Mouse (Mus musculus) heart, adult 2 months (tissue): Measurements from ENCODE around the gene Dscaml1. TPM values are rescaled to one million over a fixed set of nuclear protein-coding genes. Genes with fewer than 3 reads are reported as not detected.
A peak's percentile ranks its signal among the peaks of the same experiment; 100 is the strongest.

Experiments
- DNase-seq, 2 experiments: peaks; one replicate each; pipeline ENCODE4 v3.0.0; 2021
- H3K27ac ChIP-seq: fragments of 200-600 bp; 2 replicates; pipeline ENCODE4 v1.8.1; 2022
- H3K27me3 ChIP-seq: fragments of 200-500 bp; 2 replicates; pipeline ENCODE4 v1.6.1; 2012; ENCODE audit warnings: mild to moderate bottlenecking, low read length, inconsistent platforms, mixed read lengths; ENCODE audit not compliant: control insufficient read depth, insufficient read depth
- H3K36me3 ChIP-seq: fragments of 200-500 bp; 2 replicates; pipeline ENCODE4 v1.6.1; 2012; ENCODE audit warnings: low read length, inconsistent platforms; ENCODE audit not compliant: control insufficient read depth, insufficient read depth
- H3K4me1 ChIP-seq: fragments of 200-500 bp; 2 replicates; pipeline ENCODE4 v1.6.1; 2011; ENCODE audit warnings: low read length; ENCODE audit not compliant: control insufficient read depth, insufficient read depth
- H3K4me3 ChIP-seq: fragments of 200-600 bp; 2 replicates; pipeline ENCODE4 v1.8.1; 2022
- H3K79me2 ChIP-seq: fragments of 200-500 bp; replicated peaks from 2 replicates; pipeline ENCODE4 v1.6.1; 2012; ENCODE audit warnings: mild to moderate bottlenecking, inconsistent platforms, low read length, moderate library complexity, mixed read lengths; ENCODE audit not compliant: control insufficient read depth, insufficient read depth
- H3K9ac ChIP-seq: fragments of 200-500 bp; 2 replicates; pipeline ENCODE4 v1.6.1; 2012; ENCODE audit warnings: low read depth, mild to moderate bottlenecking, control low read depth, inconsistent platforms, low read length, mixed read lengths
- CTCF ChIP-seq: fragments of 200-600 bp; IDR thresholded peaks from 2 replicates; pipeline ENCODE4 v1.8.1; 2022; ENCODE audit warnings: antibody characterized with exemption, mild to moderate bottlenecking, moderate library complexity
- EP300 ChIP-seq: fragments of 200-500 bp; IDR thresholded peaks from 2 replicates; pipeline ENCODE4 v1.6.1; 2011; ENCODE audit warnings: low read depth, low read length, control low read depth; ENCODE audit not compliant: insufficient read depth
- POLR2A ChIP-seq: fragments of 200-500 bp; IDR thresholded peaks from 2 replicates; pipeline ENCODE4 v1.6.1; 2011; ENCODE audit warnings: mild to moderate bottlenecking, low read depth, low read length, control low read depth; ENCODE audit not compliant: insufficient read depth
- WGBS: fragments of 180-500 bp; shearing (Covaris S2); methylation state at CpG from one replicate; pipeline ENCODE4 v1.1.7; 2018; 5-methylcytosine and 5-hydroxymethylcytosine counted together
- intact Hi-C: fragments of 180-260 bp; cut with DNase I; formaldehyde crosslinking; loops from one replicate; pipeline ENCODE4 v1.15.1; 2025
- polyA plus RNA-seq: library from polyadenylated mRNA; depleted of rRNA; stranded (reverse); fragments of >200 nt; gene quantifications from 2 replicates; pipeline ENCODE4 v1.2.3, GENCODE M21; 2012
- total RNA-seq, 2 experiments: library from RNA; stranded (reverse); gene quantifications; 2 replicates each; pipeline ENCODE4 v1.2.3; 2021

The Dscaml1 gene
- total and polyA plus RNA-seq, 3 experiments, result 0.14 TPM; not detected in 2

DNA sequence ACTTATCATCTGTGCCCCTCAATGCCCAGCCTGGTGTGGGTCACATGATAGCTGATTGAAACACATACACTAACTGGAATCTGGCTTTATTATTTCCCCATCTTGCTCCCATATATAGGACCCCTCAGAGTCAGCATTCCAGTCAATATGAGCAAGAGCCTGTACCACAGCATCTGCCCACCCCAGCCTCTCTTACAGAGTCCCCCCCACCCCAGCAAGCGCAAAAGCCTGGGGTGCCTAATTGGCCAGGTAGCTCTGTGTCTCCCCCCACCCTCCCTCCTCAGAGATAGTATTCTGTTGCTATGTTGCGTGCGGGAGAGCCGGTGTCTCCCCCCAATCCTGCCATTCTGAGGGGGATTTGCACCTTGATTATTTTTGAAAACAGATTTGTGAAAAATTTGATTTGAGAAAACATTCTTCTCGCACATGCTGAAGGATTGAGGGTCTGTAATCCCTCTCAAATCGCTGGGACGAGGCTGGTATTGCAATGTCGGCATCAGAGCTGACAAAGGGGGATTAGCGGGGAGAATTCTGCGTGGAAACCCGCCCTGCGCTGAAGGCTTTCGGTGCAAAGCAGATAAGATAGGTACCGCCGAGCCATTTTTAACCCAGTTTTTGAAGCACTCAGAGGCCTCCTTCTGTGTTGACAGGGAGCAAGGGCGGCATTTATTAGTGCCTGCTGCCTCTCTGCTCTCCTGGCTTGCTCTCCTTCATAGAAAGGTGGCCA is 153.8 kb downstream of the Dscaml1 start:
- TF ChIP-seq CTCF (no peak), EP300 (no peak), POLR2A (no peak)
- no peak for DNase-seq
- H3K27ac ChIP-seq, result no peak overlapping the region
- H3K9ac ChIP-seq, result no peak overlapping the region
- 49% methylated on average over 16 of the region's 16 CpGs for WGBS
- no peaks in the 10 kb centered on the region for H3K4me1 ChIP-seq
- no peaks in the 10 kb centered on the region for H3K27me3 ChIP-seq
- intact Hi-C loops, result no loop called here
- no peaks in the 10 kb centered on the region for H3K36me3 ChIP-seq
- no peaks in the 10 kb centered on the region for H3K79me2 ChIP-seq
- no peak overlapping the region for H3K4me3 ChIP-seq

DNA sequence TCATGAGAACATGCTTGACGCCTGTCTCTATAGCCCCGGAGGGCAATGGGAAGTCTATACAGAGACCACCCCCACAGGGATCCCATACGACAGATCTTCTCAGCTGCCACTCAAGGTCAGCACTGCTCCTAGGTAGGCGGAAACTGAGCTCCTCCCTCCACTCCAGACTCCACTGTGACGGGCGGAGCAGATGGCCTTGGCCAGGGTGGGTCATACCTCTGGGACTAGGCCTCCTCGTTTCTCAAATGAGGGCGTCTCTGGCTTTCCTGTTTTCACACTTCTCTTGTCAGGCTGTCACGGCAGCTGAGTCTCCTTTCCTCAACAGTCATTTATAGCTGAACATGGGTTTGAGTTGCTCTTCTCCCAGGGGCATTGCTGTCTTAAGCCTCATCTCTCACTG is 160.0 kb downstream of the Dscaml1 start:
- WGBS, result 59% methylated on average over 9 of the region's 9 CpGs
- H3K9ac ChIP-seq, result no peak overlapping the region
- TF ChIP-seq EP300 (no peak), CTCF (no peak), POLR2A (no peak)
- H3K27me3 ChIP-seq, result no peaks in the 10 kb centered on the region
- H3K4me3 ChIP-seq, result no peak overlapping the region
- DNase-seq, result no peak
- intact Hi-C loops, result no loop called here
- no peaks in the 10 kb centered on the region for H3K36me3 ChIP-seq
- H3K79me2 ChIP-seq, result no peaks in the 10 kb centered on the region
- H3K4me1 ChIP-seq, result no peaks in the 10 kb centered on the region
- no peak overlapping the region for H3K27ac ChIP-seq

DNA sequence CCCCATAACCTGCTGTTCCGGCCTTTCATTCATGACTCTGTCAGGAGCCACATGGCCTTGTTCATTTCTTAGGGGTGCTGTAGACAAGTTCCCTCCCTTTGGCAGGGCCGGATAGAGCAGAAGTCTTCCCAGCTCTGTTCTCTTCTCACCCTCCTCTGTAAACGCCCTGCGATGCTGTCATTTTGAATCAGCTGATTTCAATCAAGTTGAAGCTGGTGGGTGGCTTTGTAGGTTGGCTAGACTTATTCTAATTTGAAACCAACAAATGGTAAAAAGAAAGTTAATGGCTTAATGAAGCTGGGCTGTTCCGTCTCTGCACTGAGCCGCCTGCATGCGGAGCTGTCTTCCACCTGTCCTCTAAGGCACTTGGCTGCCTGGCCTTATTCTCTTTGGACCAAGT is 161.3 kb downstream of the Dscaml1 start:
- H3K79me2 ChIP-seq, result no peaks in the 10 kb centered on the region
- no peak overlapping the region for H3K9ac ChIP-seq
- H3K4me1 ChIP-seq, result no peaks in the 10 kb centered on the region
- intact Hi-C loops, result no loop called here
- WGBS, result 90% methylated on average over 7 of the region's 7 CpGs
- DNase-seq, result no peak
- no peak overlapping the region for H3K27ac ChIP-seq
- no peaks in the 10 kb centered on the region for H3K36me3 ChIP-seq
- no peaks in the 10 kb centered on the region for H3K27me3 ChIP-seq
- TF ChIP-seq CTCF (no peak), EP300 (no peak), POLR2A (no peak)
- H3K4me3 ChIP-seq, result no peak overlapping the region

DNA sequence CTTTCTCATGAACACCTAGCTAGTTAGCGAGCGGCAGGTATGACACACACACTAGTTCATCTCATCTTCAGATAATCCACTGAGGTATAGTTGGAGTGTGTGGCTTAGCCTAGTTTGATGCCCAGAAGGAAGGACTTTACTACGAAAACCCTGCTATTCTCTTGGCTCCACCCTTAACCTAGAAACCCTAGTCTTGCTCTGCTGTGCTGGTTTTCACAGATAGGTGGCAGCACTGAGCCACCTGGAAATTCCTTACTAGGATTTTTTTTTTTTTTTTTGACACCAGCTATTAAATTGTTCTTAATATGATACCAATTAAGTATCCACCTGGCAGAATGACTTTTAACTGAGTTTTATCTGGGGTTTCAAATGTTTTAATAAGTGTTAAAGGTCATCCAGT is 163.4 kb downstream of the Dscaml1 start:
- H3K9ac ChIP-seq, result no peak overlapping the region
- WGBS, result 69% methylated on average over 3 of the region's 3 CpGs

DNA sequence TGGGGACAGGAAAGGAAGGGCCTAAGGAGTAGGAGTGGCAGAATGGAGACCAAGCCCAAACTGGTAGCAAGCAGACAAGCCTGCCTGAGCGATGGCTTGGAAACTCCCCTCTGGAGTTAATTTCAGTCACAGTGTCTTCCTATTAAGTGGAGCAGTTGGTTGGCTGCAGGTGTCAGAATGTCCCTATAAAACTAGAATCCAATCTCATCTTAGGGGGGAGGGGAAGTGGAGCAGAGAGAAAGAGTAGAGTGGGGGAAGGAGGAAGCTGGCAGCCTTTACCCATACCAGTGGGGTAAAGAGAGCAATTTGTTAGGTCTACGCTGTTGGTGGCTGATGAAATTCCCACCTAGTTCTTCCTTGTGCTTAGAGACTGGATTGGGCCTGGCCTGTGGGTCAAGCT is 164.6 kb downstream of the Dscaml1 start:
- no peaks in the 10 kb centered on the region for H3K79me2 ChIP-seq
- H3K27ac ChIP-seq, result no peak overlapping the region
- intact Hi-C loops, result loop anchor here (5.0 kb wide), 1 partner anchor 166 kb away; no protein-coding TSS in a partner anchor
- H3K36me3 ChIP-seq, result no peaks in the 10 kb centered on the region
- TF ChIP-seq CTCF, result no peak
- no peak for TF ChIP-seq EP300
- TF ChIP-seq POLR2A, result no peak
- H3K9ac ChIP-seq, result no peak overlapping the region
- 87% methylated on average over 2 of the region's 2 CpGs for WGBS
- DNase-seq, result no peak
- no peaks in the 10 kb centered on the region for H3K4me1 ChIP-seq
- no peak overlapping the region for H3K4me3 ChIP-seq
- no peaks in the 10 kb centered on the region for H3K27me3 ChIP-seq

More for the DNA sequence above, 163.4 kb downstream of the Dscaml1 start:
- Histone ChIP-seq H3K4me3 (no peak overlapping the region), H3K4me1 (no peaks in the 10 kb centered on the region), H3K79me2 (no peaks in the 10 kb centered on the region), H3K27ac (no peak overlapping the region), H3K27me3 (no peaks in the 10 kb centered on the region), H3K36me3 (no peaks in the 10 kb centered on the region)
- DNase-seq, result peak; percentile 26 to 57
- intact Hi-C loops, result loop anchor here (5.0 kb wide), 1 partner anchor 167 kb away; no protein-coding TSS in a partner anchor
- TF ChIP-seq POLR2A (no peak), CTCF (peak; percentile 94), EP300 (no peak)

DNA sequence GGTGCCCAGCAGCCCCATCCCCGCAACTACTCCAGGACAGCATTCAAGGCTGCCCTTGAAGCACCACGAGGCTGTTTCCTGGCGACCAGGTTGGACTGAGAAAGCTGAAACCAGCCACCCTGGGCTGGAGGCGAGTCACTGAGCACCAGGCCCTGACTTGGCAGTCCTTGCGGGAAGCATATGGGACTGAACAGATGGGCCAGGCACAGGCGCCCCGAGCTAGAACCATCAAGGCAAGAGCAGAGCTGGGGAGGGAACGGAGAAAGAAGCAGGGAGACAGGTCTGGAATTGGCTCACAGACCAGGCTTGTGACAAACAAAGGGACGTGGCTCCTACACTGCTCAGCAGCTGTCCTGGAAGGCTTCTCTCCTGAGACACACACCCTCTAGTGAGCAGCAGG is 165.9 kb downstream of the Dscaml1 start:
- DNase-seq, result no peak

More for the DNA sequence above, 165.9 kb downstream of the Dscaml1 start:
- Histone ChIP-seq H3K27ac (no peak overlapping the region), H3K4me1 (no peaks in the 10 kb centered on the region), H3K36me3 (no peaks in the 10 kb centered on the region), H3K4me3 (no peak overlapping the region), H3K9ac (no peak overlapping the region), H3K79me2 (no peaks in the 10 kb centered on the region), H3K27me3 (no peaks in the 10 kb centered on the region)
- TF ChIP-seq EP300 (no peak), CTCF (no peak), POLR2A (no peak)
- intact Hi-C loops, result loop anchor here (5.0 kb wide), 1 partner anchor 165 kb away; no protein-coding TSS in a partner anchor
- 77% methylated on average over 9 of the region's 9 CpGs for WGBS
